Mouse (Mus musculus): Measurements from ENCODE around the gene Cnr2.

Cnr2 gene

DNA sequence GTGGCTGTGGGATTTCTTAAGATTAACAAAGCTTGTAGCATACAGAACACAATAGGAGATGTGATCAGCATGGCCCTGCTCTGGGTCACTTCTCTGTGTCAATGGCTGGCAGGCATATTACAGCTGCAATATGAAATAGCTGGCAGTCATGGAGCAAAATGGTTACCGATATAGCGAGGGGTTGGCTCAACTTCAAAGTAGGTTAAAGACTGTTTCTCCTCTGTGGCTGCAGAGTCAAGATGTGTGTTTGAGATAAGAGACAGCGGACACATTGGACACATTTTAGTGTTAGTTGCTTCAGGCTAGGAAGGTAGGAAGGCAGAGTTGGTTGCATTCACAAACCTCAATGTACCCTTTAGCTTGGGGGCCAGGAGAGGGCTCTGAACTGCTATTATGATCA lies 11.4 kb downstream of the Cnr2 start:
- DNase-seq (ENCODE audit: low spot score in 2 of 2), result no peak

DNA sequence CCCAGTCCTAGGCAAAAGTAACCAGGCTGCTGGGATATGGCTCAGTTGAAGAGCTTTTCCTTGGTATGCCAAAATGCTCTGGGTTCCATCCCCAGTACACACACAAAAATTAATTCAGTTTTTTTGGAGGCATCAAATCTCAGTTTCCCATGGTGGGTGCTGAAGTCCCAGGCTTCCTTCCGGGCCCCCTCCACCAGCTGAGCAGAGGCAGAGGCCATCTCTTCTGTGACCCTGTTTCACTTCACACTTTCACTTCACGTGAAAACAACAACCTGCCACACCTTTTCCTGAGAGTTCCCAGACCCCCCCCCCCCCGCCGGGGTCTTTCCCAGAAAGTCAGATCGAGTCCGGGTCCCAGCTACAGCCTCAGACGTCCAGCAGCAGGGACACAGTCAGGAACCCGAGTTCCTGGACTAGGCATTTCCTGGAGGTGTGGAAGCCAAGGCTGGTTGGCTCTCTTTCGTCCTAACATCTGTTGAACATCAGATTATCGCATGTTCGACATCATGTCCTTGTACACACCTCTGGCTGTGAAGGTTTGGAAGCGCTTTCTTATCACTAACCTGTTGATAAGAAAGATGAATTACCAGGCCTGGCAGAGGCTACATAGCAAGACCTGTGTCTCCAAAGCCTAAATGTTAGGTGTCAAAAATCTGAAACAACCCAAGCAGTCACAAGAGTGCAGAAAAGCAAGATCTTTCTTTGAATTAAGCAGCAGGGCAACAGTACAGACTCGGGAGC lies 14.3 kb downstream of the Cnr2 start:
- DNase-seq (ENCODE audit: low spot score in 2 of 2), result no peak

DNA sequence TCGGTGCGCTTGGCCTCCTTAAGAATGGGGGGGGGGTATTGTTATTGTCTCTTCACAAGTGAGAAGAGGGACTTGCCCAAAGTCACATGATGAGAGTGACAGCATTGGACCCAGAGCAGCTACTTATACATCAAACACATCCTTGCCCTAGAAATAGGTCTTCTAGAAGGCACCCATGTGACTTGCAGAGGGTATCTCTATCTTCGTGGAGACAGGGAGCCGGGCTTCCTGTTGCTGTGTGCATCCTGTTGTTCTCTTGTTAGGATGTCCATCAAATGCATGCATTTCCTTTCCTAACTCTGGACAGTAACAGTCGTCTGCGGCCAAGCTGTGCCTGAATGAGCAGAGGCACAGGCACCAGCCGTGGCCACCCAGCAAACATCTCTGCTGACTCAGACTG lies 16.3 kb downstream of the Cnr2 start:
- DNase-seq (ENCODE audit: low spot score in 2 of 2), result no peak

DNA sequence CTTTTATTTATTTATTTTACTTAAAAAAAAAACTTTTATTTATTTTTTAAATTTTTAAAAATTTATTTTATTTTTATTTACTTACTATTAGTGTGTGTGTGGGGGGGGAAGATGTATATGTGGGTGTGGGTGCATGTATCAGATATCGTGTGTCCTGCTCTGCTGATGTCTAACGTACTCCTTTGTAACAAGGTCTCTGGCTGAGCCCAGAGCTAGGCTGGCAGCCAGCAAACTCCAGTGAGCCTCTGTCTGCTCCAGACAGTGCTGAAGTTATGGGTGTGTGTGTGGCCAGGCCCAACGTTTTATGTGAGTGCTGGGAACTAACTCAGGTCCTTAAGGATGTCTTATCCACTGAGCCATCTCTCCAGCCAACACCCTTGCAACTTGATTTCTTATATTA lies 17.0 kb downstream of the Cnr2 start:
- no peak for DNase-seq (ENCODE audit: low spot score in 2 of 2)

DNA sequence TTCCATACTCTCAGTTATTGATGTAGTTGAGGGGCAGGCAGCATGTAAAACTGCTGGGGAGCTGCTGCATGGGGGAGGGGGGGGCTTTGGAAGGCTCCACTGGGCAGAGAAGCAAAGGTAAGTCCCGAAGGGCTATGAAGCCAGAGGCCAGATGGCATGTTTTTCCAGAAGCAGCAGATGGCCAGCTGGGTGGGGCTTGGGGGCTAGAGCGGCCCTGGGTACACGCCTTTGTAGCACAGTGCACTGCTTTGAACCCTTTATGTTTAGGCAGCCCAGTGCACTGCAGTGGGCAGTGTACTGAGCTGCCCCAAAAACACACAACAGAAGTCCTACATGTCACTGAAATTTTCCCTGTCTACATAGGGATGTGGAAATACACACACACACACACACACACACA lies 17.6 kb downstream of the Cnr2 start:
- no peak for DNase-seq (ENCODE audit: low spot score in 2 of 2)

DNA sequence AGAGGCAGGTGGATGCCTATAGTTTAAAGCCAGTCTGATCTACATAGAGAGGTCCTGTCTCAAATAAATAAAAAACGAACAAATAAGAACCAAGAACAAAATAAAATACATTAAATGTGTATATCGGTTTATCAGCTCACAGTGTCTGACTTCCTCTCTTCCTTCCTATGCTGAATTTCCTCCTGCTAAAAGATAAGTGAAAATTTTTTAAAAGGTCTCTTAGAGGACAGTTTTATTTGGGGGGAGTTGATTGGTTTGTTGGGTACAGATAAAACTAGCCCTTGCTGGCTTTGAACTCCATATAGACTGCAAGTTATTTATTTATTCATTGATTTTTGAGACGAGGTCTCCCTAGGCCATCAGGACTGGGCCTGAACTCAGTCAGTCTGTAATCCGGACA lies 18.2 kb downstream of the Cnr2 start:
- DNase-seq (ENCODE audit: low spot score in 2 of 2), result no peak

DNA sequence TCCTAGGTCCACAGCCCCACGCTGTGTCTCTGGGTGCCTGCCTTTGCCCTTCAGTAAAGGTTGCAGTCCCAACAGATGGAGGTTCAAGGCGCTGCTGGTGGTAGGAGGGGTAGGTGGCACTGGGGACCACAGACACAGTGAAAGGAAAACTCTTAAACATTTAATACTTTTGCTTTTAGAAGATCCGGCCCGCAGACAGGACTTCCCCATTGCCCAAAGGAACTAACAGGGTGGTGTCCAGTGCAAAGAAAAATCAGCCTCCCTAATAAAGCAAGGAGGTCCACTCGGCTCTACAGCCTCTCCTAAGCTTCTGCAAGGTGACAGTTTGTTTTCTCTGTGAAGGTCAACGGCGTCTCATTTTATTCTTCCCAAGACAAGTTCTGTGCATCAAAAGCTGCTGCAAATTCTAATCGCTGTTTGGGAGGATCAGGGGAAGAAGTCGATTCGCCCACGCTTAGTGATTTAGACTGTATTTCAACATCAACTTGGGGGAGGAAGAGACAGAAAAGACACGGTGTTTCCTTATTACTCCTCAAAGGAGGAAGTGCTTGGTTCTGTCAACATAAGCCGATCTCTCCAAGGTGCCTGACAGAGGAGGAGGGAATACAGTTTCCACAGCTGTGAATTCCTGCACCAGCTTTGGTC lies 23.6 kb downstream of the Cnr2 start:
- DNase-seq (ENCODE audit: low spot score in 2 of 2), result no peak

DNA sequence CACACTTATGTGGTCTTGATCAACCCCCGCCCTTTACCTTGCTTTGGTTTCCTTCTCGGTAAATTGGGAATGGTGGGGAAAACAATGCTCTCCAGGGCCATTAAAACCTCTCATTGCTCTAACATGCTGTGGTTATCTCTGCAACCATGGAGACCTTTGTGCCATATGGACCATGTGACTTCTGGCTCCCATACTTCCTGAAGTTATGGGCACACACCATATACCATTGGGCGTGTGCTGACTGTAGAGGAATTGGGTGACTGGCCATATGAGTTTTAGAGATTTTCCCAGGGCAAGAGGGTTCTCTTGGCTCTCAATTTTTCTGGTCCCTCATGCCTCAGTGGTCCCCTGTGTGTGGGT lies 24.1 kb downstream of the Cnr2 start:
- DNase-seq (ENCODE audit: low spot score in 2 of 2), result no peak

DNA sequence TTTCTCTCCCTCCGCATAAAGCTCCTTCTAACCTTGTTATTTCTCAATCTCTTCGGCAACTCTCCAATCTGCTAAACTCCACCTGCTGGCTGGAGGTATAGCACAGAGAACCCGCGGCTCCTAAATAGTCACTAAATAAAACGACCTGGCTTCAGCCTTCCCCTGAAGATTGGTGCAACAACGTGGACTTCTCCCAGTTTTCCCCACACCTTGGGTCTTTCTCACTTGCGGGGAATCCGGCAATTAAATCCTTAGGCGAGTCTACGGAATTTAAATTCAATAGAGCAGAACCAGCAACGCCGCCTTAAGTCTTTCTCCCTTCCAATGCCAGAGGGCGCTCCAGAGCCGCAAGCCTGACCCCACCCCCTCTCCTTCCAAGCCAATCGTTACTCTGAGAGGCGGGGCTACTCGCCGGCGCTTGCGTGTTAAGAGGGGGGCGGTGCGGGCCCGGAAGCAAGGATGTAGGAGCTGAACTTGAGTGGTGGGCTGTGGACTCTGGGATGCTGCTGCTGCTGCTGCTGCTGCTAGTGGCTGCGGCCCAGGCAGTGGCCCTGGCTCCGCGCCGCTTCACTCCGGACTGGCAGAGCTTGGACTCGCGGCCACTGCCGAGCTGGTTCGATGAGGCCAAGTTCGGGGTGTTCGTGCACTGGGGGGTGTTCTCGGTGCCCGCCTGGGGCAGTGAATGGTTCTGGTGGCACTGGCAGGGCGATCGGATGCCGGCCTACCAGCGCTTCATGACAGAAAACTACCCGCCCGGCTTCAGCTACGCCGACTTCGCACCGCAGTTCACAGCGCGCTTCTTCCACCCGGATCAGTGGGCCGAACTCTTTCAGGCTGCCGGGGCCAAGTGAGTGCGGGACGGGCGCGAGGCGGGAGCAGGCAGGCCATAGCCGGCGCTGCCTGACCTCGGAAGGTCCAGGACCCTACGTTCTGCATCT lies 25.4 kb downstream of the Cnr2 start, which contains the start of gene Fuca1:
TSS of gene Fuca1 (plus strand) at position 432 of the 938 bp plus-strand sequence.
- peak; percentile 93 to 94 for DNase-seq (ENCODE audit: low spot score in 2 of 2)

DNA sequence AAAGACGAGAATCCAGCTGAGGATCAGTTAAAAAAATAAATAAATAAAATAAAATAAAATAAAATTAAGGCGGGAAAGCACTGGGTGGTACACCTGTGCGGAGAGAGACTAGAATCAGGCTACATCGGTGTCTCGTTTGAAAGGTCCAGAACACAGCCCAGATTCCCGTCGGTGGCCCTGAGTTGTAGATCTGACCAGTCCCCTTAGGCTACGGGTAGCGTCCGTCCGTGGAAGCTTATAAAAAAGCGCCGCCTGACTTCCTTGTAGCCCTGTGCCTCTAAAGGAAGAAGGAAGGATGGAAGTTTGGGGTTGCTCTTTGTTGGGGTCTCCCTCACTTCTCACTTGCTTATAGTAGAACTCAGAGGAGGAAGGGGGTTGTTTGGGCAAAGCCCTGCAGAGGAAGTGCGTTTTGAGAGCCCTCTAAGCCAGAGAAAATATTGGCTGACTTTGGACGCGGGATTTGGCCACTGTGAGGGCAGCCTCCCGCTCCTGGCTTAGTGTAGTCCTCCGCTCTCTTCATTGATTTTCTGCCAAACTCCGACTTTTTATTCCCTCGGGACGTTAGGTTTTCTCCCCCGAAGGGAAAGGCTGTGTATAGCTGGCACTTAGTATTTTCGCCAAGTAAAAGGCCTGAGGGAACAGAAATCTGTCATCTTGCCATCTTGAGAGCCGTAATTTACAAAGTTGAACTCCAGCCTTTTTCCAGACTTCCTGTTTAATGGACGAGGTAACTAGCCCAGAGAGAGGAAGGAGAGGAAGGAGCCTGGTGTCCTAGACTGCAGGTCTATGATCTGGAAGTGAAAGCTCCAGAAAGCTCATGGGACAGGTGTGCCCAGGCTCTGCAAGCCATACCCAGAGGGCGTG lies 26.3 kb downstream of the Cnr2 start:
- no peak for DNase-seq (ENCODE audit: low spot score in 2 of 2)

DNA sequence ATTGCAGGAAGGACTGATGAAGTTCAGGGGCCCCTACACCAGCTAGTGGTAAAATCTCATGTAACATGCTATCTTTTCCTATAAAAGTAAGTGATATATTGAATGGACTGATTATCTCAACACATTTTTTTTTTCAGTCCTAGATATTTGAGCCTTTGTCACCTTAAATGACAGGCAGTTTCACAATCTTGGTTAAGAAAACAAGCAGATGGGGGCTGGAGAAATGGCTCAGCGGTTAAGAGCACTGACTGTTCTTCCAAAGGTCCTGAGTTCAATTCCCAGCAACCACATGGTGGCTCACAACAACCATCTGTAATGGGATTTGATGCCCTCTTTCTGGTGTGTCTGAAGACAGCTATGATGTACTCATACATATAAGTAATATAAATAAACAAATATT lies 27.0 kb downstream of the Cnr2 start:
- DNase-seq (ENCODE audit: low spot score in 2 of 2), result no peak

DNA sequence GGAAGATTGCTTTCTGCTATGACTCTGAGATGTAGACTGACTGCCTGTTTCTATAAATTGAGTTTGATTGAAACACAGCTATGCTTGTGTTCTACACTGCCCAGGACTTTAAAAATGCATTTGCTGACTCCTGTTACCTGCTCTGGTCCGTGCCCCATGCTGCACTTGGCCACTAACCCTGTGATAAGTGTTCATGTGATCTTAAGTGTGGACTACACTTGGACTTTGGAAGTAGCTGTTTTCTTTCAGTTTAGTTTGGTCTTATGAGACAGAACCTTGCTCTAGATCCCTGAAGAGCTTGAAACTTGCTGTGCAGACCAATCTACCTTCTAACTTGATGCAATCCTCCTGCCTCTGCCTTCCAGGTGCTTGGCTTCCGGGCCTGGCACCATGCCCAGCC lies 29.2 kb downstream of the Cnr2 start:
- no peak for DNase-seq (ENCODE audit: low spot score in 2 of 2)

DNA sequence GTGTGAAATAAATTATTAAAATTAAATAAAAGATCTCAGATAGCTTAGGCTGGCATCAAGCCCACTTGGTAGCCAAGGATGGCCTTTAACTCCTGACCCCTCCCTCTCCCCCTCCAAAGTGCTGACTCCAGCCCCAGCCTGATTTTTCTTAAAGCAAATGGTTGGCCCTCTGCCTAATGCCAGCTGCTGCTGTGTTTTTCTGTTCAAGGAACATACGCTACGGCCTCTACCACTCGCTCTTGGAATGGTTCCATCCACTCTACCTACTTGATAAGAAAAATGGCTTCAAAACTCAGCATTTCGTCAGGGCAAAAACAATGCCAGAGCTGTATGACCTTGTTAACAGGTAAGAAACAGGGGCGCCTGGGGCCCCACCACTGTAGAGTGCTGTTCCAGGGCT lies 30.1 kb downstream of the Cnr2 start:
- no peak for DNase-seq (ENCODE audit: low spot score in 2 of 2)

DNA sequence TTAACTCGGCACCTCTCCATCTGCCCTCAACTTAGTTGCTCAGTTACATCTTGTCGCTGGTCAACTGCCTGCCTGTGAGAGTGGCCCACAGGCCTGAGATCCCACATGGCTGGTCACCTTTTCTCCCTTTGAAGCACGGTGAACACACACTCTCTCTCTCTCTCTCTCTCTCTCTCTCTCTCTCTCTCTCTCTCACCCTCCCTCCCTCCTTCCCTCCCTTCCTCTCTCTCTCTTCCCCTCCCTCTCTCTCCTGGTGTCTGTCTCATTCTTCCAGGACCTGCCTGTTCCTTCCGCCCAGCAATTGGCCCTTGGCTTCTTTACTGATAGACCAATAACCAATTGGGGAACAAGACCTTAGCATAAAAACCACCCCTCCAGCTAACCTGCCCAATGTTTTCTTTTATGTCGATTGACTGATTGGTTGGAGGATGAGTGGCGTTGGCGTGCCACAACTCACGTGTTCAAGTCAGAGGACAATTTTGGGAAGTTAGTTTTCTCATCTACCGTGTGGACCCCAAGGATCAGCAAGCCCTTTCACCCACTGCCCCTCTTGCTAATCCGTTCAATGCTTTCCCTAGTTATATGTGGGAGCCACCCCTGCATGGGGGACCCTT lies 31.1 kb downstream of the Cnr2 start:
- DNase-seq (ENCODE audit: low spot score in 2 of 2), result no peak

DNA sequence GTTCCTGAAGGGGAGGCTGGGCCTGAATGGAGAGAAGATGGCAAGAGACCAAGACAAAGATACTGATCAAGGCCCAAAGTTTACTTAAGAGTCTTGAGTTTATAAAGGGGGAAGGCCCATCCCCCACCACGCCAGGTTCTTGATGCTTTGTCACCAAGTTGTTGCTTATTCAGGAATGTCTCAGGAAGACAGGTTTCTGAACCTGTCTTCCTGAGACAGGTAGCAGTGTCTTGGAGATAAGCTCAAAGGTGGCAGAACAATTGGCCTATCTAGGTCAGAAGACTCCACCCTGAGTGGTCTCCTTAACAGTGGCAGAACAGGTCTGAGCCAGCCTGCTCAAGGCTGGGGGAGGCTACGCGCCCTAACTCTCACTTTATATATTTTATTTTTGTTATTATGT lies 31.7 kb downstream of the Cnr2 start:
- DNase-seq (ENCODE audit: low spot score in 2 of 2), result no peak

DNA sequence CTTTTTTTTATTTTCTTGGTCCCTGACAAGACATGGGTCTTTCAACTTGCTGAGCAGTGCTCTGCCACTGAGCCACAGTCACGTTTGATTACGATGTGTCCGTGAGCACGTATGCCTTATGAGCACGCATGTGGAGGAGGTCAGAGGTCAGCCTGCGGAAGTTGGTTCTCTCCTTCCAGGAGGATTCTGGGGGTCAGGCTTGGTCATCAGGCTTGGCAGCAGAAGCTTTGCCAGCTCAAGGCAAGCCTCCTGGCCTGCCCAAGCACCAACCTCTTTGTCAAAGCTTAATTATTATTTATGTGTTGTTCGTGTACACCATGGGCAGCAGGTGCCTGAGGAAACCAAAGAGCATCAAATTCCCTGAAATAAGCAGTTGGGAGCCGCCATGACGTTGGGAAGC lies 33.2 kb downstream of the Cnr2 start:
- no peak for DNase-seq (ENCODE audit: low spot score in 2 of 2)

DNA sequence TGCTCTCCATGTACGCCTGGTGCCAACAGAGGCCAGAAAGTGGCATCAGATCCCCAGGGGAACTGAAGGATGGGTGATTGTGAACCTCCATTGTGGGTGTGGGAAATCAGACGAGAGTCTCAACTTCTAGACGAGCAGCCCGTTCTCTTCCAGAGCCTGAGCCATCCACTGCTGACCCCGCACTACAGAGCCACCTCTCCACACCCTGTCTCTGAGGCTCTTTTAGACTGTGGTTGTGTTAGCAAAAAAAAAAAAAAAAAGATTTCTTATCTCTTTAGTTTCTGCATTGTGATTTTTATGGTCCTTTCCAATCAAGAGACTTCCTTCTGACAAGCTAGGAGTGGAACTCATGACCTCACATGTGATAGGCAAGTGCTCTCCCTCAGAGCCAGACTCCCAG lies 34.2 kb downstream of the Cnr2 start:
- no peak for DNase-seq (ENCODE audit: low spot score in 2 of 2)

DNA sequence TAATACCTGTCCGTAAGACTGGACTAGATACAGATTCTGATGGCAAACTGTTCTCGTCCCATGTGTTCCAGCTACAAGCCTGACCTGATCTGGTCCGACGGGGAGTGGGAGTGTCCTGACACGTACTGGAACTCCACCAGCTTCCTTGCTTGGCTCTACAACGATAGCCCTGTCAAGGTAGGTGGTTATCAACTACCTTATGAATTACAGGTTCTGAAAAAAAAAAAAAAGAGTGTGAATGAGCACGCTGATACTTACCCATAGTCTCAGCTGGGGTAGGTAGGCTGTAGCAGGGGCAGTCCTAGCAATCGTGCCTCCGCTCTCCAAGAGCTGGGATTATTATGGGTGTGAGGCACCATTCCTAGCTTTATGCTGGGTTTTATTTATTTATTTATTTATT lies 34.6 kb downstream of the Cnr2 start:
- no peak for DNase-seq (ENCODE audit: low spot score in 2 of 2)

DNA sequence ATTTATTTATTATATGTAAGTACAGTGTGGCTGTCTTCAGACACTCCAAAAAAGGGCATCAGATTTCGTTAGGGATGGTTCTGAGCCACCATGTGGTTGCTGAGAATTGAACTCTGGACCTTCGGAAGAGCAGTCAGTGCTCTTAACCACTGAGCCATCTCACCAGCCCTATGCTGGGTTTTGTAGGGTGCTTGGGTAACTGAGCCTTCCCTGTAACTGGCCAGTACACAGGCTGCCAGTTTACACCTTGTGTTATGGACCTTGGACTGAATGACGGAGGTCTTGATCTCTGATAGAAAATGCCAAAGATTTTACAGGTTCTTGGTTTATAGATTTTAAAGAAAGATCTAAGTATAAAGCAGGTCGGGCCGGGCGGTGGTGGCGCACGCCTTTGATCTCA lies 35.0 kb downstream of the Cnr2 start:
- DNase-seq (ENCODE audit: low spot score in 2 of 2), result no peak

DNA sequence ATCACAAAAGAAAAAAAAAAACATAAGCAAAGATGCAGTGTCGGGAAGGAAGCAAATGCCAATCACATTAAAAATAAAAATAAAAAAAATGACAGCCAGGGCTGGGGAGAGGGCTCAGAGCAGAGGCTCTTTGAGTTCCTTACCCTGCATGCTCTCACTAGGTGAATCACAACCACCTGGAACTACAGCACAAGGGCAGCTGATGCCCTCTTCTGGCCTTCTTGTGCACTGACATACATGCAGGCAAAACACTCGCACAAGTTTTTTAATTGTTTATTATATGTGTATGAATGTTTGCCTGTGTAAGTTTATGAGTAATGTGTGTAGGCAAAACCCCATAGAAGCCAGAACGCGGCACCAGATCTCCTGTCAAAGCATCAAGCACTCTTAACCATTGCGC lies 36.6 kb downstream of the Cnr2 start:
- no peak for DNase-seq (ENCODE audit: low spot score in 2 of 2)

Measured in frontal cortex, postnatal 10 days (tissue).